Mouse (Mus musculus): ENCODE results near the gene Sgms1. TPM values are rescaled to one million over a fixed set of nuclear protein-coding genes. Genes with fewer than 3 reads are reported as not detected.
"Not testable (repeated sequence)": the region's sequence is repeated elsewhere in the genome, so short reads cannot be mapped to it uniquely, and the experiment has no call there.

The Sgms1 gene
- polyA plus RNA-seq, 1 experiment from 2014 or later = 13.8 TPM

DNA sequence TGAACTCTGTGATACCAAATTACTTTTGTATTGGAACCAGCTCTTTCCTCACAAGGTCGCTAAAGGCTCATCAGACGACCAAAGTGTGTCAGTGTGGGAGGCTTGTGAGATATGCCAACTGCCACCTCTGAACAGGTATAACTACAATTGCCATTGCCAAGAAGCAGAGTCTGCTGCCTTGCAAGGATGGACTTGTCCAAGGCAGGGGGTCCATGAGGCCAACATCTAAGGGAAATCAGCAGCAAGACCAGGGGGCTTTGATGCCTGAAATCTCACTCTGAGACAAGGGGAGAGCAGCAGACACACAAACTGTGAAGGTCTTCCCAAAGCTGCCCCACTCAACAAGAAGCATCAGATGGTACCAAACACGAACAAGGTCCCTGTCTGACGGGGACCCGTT is 251.6 kb downstream of the Sgms1 start:
- Histone ChIP-seq H3K4me1 (ENCODE audit: control insufficient read depth, insufficient read depth, low read length) (no peaks in the 10 kb centered on the region), H3K9ac (replicated peaks; ENCODE audit: low read length) (no peak overlapping the region), H3K27me3 (ENCODE audit: control insufficient read depth, insufficient read depth, low read length) (no peaks in the 10 kb centered on the region), H3K4me3 (replicated peaks; ENCODE audit: low read depth, low read length) (no peak overlapping the region), H3K36me3 (ENCODE audit: control insufficient read depth, insufficient read depth, low read length) (no peaks in the 10 kb centered on the region), H3K9me3 (ENCODE audit: control insufficient read depth, low read length) (no peaks in the 10 kb centered on the region), H3K4me2 (ENCODE audit: low read length) (no peak overlapping the region), H3K27ac (replicated peaks; ENCODE audit: low read depth, low read length) (no peak overlapping the region)
- WGBS = 78% methylated on average over 5 of the region's 5 CpGs
- no peak for DNase-seq
- ATAC-seq (ENCODE audit: low FRiP score, low TSS enrichment) = no peak

DNA sequence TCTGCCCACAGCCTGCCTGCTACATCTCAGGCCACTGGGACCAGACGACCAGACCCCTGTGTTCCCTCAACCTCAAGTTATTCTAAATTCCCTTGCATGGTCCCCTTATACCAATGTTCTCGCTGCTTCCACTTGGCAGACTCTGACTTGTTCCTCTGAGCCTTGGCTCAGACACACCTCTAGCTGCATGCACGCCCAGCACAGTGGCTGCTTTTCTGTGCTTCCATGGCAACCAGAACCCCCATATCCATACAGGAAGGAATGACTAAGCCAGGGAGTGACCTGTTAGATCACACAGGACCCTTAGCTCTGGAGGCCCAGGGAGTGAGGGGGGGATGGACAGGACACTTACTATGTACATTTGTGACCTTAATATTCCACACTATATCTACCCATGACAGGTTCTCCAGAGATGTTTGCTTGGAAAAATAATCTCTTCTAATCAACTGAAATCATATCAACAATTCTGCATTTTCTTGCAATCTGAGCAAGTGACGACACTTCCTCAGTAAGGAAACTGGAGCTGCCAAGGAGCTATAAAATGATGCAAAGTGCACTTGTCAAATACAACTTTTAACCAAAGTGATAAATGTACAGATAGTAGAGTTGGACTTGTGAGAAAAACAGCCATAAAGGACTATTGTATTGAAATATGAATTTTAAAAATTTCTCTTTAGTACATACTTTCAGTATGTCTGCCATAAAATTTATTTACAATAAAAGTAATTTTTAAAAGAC is 252.5 kb downstream of the Sgms1 start:
- DNase-seq = peak; percentile 27
- 38% methylated on average over 4 of the region's 4 CpGs for WGBS

DNA sequence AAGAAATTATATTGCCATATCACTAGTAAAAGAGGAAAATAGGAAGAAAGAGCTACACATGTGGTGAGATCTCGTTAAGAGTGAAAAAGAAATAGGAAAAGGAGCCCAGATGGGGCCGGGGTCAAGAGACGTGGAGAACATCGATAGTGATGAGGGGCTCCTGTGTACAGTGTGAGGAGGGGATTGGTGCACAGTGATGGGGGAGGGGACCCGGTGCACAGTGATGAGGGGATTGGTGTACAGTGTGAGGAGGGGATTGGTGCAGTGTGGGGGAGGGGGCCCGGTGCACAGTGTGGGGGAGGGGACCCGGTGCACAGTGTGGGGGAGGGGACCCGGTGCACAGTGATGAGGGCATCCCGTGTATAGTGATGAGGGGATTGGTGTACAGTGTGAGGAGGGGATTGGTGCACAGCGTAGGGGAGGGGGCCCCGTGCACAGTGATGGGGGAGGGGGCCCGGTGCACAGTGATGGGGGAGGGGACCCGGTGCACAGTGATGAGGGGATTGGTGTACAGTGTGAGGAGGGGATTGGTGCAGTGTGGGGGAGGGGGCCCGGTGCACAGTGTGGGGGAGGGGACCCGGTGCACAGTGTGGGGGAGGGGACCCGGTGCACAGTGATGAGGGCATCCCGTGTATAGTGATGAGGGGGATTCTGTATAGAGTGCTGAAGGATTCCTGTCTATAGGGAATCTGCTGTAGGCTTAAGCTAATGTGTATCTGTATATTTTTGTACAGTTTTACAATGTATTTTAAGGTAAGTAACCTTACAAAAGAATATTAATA is 257.6 kb downstream of the Sgms1 start:
- peak; percentile 68 for ATAC-seq (ENCODE audit: low FRiP score, low TSS enrichment)
- H3K27ac ChIP-seq (replicated peaks; ENCODE audit: low read depth, low read length) = not testable (repeated sequence)
- 94% methylated on average over 14 of the region's 17 CpGs for WGBS

More for the DNA sequence above, 252.5 kb downstream of the Sgms1 start:
- H3K9me3 ChIP-seq (ENCODE audit: control insufficient read depth, low read length) = no peaks in the 10 kb centered on the region
- ATAC-seq (ENCODE audit: low FRiP score, low TSS enrichment) = no peak
- H3K4me3 ChIP-seq (replicated peaks; ENCODE audit: low read depth, low read length) = no peak overlapping the region
- no peak overlapping the region for H3K27ac ChIP-seq (replicated peaks; ENCODE audit: low read depth, low read length)
- no peaks in the 10 kb centered on the region for H3K36me3 ChIP-seq (ENCODE audit: control insufficient read depth, insufficient read depth, low read length)
- H3K4me2 ChIP-seq (ENCODE audit: low read length) = no peak overlapping the region
- no peak overlapping the region for H3K9ac ChIP-seq (replicated peaks; ENCODE audit: low read length)
- H3K4me1 ChIP-seq (ENCODE audit: control insufficient read depth, insufficient read depth, low read length) = no peaks in the 10 kb centered on the region
- no peaks in the 10 kb centered on the region for H3K27me3 ChIP-seq (ENCODE audit: control insufficient read depth, insufficient read depth, low read length)

DNA sequence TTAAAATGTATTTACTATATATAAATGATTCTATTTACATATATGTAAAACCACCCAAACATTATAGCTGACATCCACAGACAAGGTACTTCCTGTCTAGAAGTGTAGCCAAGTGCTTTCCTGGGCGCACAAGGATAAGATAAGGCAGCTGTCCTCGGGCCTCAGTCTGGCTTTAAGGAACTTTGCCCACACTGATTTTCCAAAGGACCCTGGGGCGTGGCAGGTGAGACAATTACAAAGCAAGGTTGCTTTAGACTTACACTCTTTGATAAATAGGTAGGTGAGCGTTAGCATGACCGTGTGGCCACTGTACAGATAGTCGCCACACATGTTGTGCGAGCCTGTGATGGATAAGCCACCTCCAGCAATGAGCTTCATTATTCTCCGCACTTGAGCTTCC is 260.2 kb downstream of the Sgms1 start:
- Histone ChIP-seq H3K4me1 (ENCODE audit: control insufficient read depth, insufficient read depth, low read length) (no peaks in the 10 kb centered on the region), H3K4me2 (ENCODE audit: low read length) (no peak overlapping the region), H3K9ac (replicated peaks; ENCODE audit: low read length) (no peak overlapping the region), H3K4me3 (replicated peaks; ENCODE audit: low read depth, low read length) (no peak overlapping the region), H3K27me3 (ENCODE audit: control insufficient read depth, insufficient read depth, low read length) (no peaks in the 10 kb centered on the region), H3K9me3 (ENCODE audit: control insufficient read depth, low read length) (no peaks in the 10 kb centered on the region), H3K36me3 (ENCODE audit: control insufficient read depth, insufficient read depth, low read length) (0 out of 2 replicates have a peak, but pooled peaks cover 2% of the 10 kb centered on the region), H3K27ac (replicated peaks; ENCODE audit: low read depth, low read length) (no peak overlapping the region)
- 95% methylated on average over 8 of the region's 8 CpGs for WGBS
- DNase-seq (no peak), ATAC-seq (ENCODE audit: low FRiP score, low TSS enrichment) (no peak)

More for the DNA sequence above, 257.6 kb downstream of the Sgms1 start:
- H3K4me1 ChIP-seq (ENCODE audit: control insufficient read depth, insufficient read depth, low read length); H3K9me3 ChIP-seq (ENCODE audit: control insufficient read depth, low read length); H3K27me3 ChIP-seq (ENCODE audit: control insufficient read depth, insufficient read depth, low read length); DNase-seq; H3K36me3 ChIP-seq (ENCODE audit: control insufficient read depth, insufficient read depth, low read length); H3K9ac ChIP-seq (replicated peaks; ENCODE audit: low read length); H3K4me3 ChIP-seq (replicated peaks; ENCODE audit: low read depth, low read length); H3K4me2 ChIP-seq (ENCODE audit: low read length): not testable (repeated sequence)

DNA sequence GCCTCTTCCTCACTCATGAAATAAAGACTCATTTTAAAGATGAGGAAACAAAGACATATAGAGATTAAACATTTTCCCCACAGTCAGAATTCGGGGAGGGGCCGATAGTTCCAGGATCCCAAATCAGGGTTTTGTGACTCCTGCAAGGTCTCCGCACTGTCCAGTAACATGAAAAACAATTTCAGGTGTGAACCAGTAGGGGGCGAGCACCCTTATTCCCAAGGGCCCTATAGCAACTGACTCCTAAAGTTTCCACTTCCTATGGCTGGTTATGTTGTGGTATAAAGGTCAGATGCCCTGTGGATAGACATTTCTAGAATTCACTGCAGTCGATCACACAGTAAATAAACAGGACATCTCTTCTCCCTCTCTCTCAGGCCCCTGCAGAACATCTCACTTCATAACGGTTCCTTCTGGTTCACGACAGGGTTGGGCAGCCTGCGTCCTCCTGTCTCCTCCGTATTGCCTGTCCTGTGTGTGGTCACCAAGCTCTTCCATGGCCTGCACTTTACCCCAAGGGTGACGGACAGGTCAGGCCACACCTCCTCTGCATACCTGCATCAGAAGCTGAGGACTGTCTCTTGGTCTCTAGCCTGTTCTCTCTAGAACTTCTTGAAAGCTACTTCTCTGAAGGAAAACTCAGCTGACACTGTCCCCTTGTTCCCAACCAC is 262.2 kb downstream of the Sgms1 start:
- no peak overlapping the region for H3K4me2 ChIP-seq (ENCODE audit: low read length)
- no peaks in the 10 kb centered on the region for H3K27me3 ChIP-seq (ENCODE audit: control insufficient read depth, insufficient read depth, low read length)
- H3K9ac ChIP-seq (replicated peaks; ENCODE audit: low read length) = no peak overlapping the region
- H3K36me3 ChIP-seq (ENCODE audit: control insufficient read depth, insufficient read depth, low read length) = 0 out of 2 replicates have a peak, but pooled peaks cover 2% of the 10 kb centered on the region
- H3K4me3 ChIP-seq (replicated peaks; ENCODE audit: low read depth, low read length) = no peak overlapping the region
- WGBS = 77% methylated on average over 10 of the region's 10 CpGs
- H3K4me1 ChIP-seq (ENCODE audit: control insufficient read depth, insufficient read depth, low read length) = no peaks in the 10 kb centered on the region
- H3K27ac ChIP-seq (replicated peaks; ENCODE audit: low read depth, low read length) = no peak overlapping the region
- no peak for ATAC-seq (ENCODE audit: low FRiP score, low TSS enrichment)
- H3K9me3 ChIP-seq (ENCODE audit: control insufficient read depth, low read length) = no peaks in the 10 kb centered on the region
- DNase-seq = peak; percentile 12

DNA sequence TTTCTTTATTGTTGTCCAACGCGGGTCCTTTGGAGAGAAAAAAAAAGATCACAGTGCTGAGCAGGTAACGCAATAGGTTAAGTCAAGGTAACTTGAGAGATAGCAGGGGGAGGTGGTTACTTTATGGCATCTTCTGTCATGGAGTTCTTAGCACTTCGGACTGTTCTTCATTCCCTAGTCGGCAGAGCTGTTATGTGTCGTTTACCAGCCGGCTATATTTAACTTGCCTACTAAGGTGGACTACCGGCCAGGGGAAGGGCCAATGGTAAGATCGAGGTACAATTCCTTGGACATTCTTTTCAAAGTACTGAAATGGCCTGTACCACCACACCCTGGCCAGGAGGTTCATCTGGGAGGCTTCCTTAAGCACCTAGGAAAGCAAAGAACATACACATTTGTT is 265.4 kb downstream of the Sgms1 start:
- WGBS = 94% methylated on average over 9 of the region's 9 CpGs
- H3K9ac ChIP-seq (replicated peaks; ENCODE audit: low read length) = no peak overlapping the region
- DNase-seq = no peak
- ATAC-seq (ENCODE audit: low FRiP score, low TSS enrichment) = no peak
- no peak overlapping the region for H3K27ac ChIP-seq (replicated peaks; ENCODE audit: low read depth, low read length)
- no peak overlapping the region for H3K4me3 ChIP-seq (replicated peaks; ENCODE audit: low read depth, low read length)
- no peaks in the 10 kb centered on the region for H3K36me3 ChIP-seq (ENCODE audit: control insufficient read depth, insufficient read depth, low read length)
- no peak overlapping the region for H3K4me2 ChIP-seq (ENCODE audit: low read length)
- no peaks in the 10 kb centered on the region for H3K4me1 ChIP-seq (ENCODE audit: control insufficient read depth, insufficient read depth, low read length)
- H3K27me3 ChIP-seq (ENCODE audit: control insufficient read depth, insufficient read depth, low read length) = no peaks in the 10 kb centered on the region
- no peaks in the 10 kb centered on the region for H3K9me3 ChIP-seq (ENCODE audit: control insufficient read depth, low read length)

DNA sequence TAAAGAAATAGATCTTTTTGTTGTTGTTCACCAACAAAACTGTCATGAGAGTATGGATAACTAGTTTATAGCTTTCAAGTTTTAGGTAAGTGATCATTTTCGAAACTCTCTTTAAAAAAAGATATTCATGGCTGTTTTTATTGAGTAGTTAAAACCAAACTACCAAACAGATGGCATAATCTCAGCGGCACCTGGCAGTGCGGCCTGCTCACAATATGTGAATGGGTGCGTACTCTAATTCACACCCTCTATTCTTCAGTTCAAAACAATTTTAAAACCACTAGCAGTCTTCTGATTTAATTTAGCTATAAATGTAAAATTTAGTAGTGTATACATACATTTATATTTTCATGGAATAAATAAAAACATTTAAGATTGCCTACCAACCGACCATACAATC is 266.3 kb downstream of the Sgms1 start:
- H3K27me3 ChIP-seq (ENCODE audit: control insufficient read depth, insufficient read depth, low read length) = no peaks in the 10 kb centered on the region
- no peak overlapping the region for H3K4me3 ChIP-seq (replicated peaks; ENCODE audit: low read depth, low read length)
- H3K9ac ChIP-seq (replicated peaks; ENCODE audit: low read length) = no peak overlapping the region
- DNase-seq (no peak), ATAC-seq (ENCODE audit: low FRiP score, low TSS enrichment) (no peak)
- no peak overlapping the region for H3K27ac ChIP-seq (replicated peaks; ENCODE audit: low read depth, low read length)
- no peaks in the 10 kb centered on the region for H3K36me3 ChIP-seq (ENCODE audit: control insufficient read depth, insufficient read depth, low read length)
- H3K4me1 ChIP-seq (ENCODE audit: control insufficient read depth, insufficient read depth, low read length) = no peaks in the 10 kb centered on the region
- no peak overlapping the region for H3K4me2 ChIP-seq (ENCODE audit: low read length)
- WGBS = 90% methylated on average over 5 of the region's 5 CpGs
- H3K9me3 ChIP-seq (ENCODE audit: control insufficient read depth, low read length) = no peaks in the 10 kb centered on the region

DNA sequence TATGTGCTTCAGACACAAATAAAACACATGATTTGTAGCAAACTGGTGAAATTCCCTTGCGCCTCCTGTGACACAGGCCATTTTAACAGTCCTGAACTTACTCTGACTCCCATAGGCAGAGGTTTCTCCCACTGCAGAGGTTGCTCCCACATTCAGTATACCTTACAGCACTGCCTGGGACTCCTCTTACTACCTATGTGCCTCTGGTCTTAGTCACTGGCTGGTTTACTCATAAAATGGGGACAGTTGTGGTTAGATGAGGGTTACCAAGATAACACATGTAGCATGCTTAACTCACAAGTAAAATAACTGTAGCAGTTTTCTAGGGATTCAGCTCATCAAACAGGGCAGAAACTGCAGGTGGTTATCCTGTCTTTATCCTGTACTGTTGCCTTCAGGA is 268.7 kb downstream of the Sgms1 start:
- DNase-seq (no peak), ATAC-seq (ENCODE audit: low FRiP score, low TSS enrichment) (no peak)
- Histone ChIP-seq H3K4me2 (ENCODE audit: low read length) (no peak overlapping the region), H3K4me3 (replicated peaks; ENCODE audit: low read depth, low read length) (no peak overlapping the region), H3K27ac (replicated peaks; ENCODE audit: low read depth, low read length) (no peak overlapping the region), H3K9ac (replicated peaks; ENCODE audit: low read length) (no peak overlapping the region), H3K36me3 (ENCODE audit: control insufficient read depth, insufficient read depth, low read length) (no peaks in the 10 kb centered on the region), H3K9me3 (ENCODE audit: control insufficient read depth, low read length) (no peaks in the 10 kb centered on the region), H3K4me1 (ENCODE audit: control insufficient read depth, insufficient read depth, low read length) (no peaks in the 10 kb centered on the region), H3K27me3 (ENCODE audit: control insufficient read depth, insufficient read depth, low read length) (no peaks in the 10 kb centered on the region)
- WGBS = 98% methylated on average over 1 of the region's 1 CpGs

Data from midbrain, embryonic 14.5 days (tissue).